Mouse (Mus musculus): ENCODE measurements around the gene Zfp768. TPM values are rescaled to one million over a fixed set of nuclear protein-coding genes. Genes with fewer than 3 reads are reported as not detected.
"Not testable (repeated sequence)": the region's sequence is repeated elsewhere in the genome, so short reads cannot be mapped to it uniquely, and the experiment has no call there.

The Zfp768 gene
- polyA plus RNA-seq, 1 experiment: 17.5 TPM

DNA sequence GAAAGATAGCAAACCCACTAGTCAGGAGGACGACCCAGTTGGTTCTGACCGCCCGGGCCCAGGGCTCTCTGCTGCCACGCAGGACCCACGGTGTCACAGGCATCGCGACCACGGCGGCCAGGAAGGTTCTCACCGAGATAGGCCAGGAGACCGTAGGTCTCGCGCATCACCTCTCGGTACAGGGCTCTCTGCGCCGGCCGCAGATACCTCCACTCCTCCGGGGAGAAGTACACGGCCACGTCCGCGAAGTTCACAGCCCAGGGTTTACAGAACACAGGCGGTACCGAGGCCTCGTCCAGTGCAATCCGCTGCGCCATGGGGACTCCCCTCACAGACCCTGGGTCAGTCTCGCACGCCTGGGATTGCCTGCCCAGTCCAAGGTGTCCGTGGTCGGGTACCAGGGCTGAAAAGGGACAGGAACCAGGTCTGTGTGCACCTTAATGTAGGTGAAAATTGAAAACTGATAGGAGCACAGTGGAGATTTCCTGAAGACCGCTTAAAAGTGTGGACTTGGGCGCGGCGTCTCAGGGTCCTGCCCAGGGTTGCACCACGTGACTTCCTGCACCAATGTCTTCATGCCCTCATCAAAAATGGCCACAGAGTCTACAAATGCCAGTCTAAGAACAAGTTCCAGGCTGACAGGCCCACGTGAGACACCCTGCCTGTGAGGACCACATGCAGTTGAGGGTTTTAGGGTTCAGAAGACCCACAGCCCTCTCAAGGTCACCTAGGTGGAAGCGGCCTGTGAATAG, 41.4 kb upstream of the Zfp768 start, which contains the start of gene 9130019O22Rik:
9130019O22Rik (minus strand) TSS at position 526 of the 752 bp plus-strand sequence.
- Histone ChIP-seq H3K79me3 (ENCODE audit: low read depth) (no peaks in the 10 kb centered on the region), H3K36me3 (ENCODE audit: control insufficient read depth, insufficient read depth) (no peaks in the 10 kb centered on the region), H3ac (ENCODE audit: control insufficient read depth, insufficient read length, low read depth) (no peak within 1 kb of the TSS), H3K4me3 (ENCODE audit: insufficient read depth, poor library complexity, severe bottlenecking) (no peak within 1 kb of the TSS), H3K27me3 (ENCODE audit: control insufficient read depth, insufficient read depth, insufficient read length) (no peaks in the 10 kb centered on the region), H3K79me2 (ENCODE audit: control insufficient read depth, insufficient read depth) (no peaks in the 10 kb centered on the region)
- TF ChIP-seq USF1 (IDR thresholded peaks at IDR 0.05; ENCODE audit: low read depth) (peak; percentile 63), MAX (IDR thresholded peaks at IDR 0.05) (no peak)

DNA sequence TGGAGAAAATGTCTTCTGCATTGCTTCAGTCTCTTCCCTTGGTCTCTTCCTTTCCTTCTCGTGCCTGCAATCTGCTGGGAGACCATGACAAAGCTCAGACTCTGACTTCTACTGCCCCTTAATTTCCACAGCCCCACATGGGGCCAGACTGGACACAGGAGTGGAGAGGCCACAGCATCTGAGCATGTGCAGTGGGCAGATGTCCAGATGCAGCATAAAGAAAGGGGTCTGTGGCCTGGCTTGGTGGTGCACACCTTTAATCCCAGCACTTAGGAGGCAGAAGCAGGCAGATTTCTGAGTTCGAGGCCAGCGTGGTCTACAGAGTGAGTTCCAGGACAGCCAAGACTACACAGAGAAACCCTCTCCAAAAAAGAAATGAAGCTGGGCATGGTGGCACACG, 40.2 kb upstream of the Zfp768 start:
- not testable (repeated sequence) for H3K36me3 ChIP-seq (ENCODE audit: control insufficient read depth, insufficient read depth); H3K79me2 ChIP-seq (ENCODE audit: control insufficient read depth, insufficient read depth); H3ac ChIP-seq (ENCODE audit: control insufficient read depth, insufficient read length, low read depth); H3K4me3 ChIP-seq (ENCODE audit: insufficient read depth, poor library complexity, severe bottlenecking); H3K79me3 ChIP-seq (ENCODE audit: low read depth); H3K27me3 ChIP-seq (ENCODE audit: control insufficient read depth, insufficient read depth, insufficient read length)

DNA sequence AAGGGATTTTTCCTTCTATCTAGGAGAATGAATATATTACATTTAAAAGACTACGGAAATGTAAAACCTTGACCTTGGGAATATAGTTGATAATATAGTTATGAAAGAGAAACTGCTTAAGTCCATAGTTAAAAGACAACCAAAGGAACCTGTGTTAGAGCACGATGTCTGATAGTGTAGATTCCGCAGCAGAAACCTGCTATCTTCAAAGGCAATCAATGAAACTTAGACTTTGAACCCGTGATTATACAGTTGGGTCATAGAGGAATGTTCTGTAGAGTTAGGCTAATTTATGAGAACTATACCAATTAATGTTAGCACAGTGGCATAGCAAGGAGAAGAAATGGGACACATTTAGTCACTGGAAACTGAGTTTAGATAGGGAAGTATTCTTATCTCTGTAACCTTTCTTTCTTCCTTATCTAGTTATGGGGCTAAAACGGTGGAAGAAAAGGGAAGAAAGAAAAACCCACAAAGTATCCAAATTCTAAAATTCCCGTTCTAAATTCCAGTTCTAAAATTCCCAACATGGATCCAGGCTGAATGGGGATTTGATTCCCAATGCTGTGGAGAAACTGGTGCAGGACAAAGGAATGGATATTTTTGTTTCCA, 33.0 kb upstream of the Zfp768 start:
- peaks cover 8% of the 10 kb centered on the region for H3K36me3 ChIP-seq (ENCODE audit: control insufficient read depth, insufficient read depth)
- TF ChIP-seq MYOG (IDR thresholded peaks at IDR 0.05; ENCODE audit: control insufficient read depth, extremely low read depth, insufficient read length): no peak
- TF ChIP-seq MYOD1 (IDR thresholded peaks at IDR 0.05; ENCODE audit: control insufficient read depth, insufficient read length, low read depth): no peak
- no peak for TF ChIP-seq CTCF (IDR thresholded peaks at IDR 0.05; ENCODE audit: control insufficient read depth, insufficient read depth, insufficient read length)
- TF ChIP-seq CEBPB (IDR thresholded peaks at IDR 0.05; ENCODE audit: low read depth): no peak
- TF ChIP-seq USF1 (IDR thresholded peaks at IDR 0.05; ENCODE audit: low read depth): no peak
- TF ChIP-seq FOSL1 (IDR thresholded peaks at IDR 0.05; ENCODE audit: insufficient read depth, low read length, poor library complexity, severe bottlenecking): no peak
- no peak for TF ChIP-seq MAX (IDR thresholded peaks at IDR 0.05)
- no peaks in the 10 kb centered on the region for H3K27me3 ChIP-seq (ENCODE audit: control insufficient read depth, insufficient read depth, insufficient read length)
- H3K79me3 ChIP-seq (ENCODE audit: low read depth): no peaks in the 10 kb centered on the region
- peaks cover 14% of the 10 kb centered on the region for H3K79me2 ChIP-seq (ENCODE audit: control insufficient read depth, insufficient read depth)
- no peak overlapping the region for H3ac ChIP-seq (ENCODE audit: control insufficient read depth, insufficient read length, low read depth)
- H3K4me3 ChIP-seq (ENCODE audit: insufficient read depth, poor library complexity, severe bottlenecking): no peak overlapping the region

DNA sequence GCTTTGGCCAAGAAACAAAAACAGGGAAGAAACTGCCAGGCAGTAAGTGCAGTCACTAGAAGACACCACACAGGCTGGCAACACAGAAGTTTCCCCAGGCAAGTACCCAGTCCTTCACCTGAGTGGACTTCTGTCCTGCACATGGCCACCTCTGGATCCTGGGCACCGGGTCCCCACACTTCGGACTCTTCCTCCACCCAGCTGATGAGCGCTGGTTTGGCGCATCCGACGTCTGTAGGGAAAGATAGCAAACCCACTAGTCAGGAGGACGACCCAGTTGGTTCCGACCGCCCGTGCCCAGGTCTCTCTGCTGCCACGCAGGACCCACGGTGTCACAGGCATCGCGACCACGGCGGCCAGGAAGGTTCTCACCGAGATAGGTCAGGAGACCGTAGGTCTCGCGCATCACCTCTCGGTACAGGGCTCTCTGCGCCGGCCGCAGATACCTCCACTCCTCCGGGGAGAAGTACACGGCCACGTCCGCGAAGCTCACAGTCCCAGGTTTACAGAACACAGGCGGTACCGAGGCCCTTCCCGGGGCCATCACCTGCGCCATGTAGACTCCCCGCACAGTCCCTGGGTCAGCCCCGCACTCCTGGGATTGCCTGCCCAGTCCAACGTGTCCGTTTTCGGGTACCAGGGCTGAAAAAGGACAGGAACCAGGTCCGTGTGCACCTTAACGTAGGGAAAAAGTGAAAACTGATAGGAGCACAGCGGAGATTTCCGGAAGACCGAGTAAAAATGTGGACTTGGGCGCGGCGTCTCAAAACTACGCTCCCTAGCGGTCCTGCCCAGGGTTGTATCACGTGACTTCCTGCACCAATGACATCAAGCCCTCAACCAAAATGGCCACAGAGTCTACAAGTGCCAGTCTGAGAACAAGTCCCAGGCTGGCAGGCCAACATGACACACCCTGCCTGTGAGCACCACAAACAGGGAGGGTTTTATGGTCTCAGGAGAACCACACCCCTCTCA, 30.2 kb upstream of the Zfp768 start, which contains the start of gene Zfp747:
Zfp747 (minus strand) TSS at position 780 of the 975 bp plus-strand sequence.
- H3K27me3 ChIP-seq (ENCODE audit: control insufficient read depth, insufficient read depth, insufficient read length); H3K79me3 ChIP-seq (ENCODE audit: low read depth): not testable (repeated sequence)
- H3K79me2 ChIP-seq (ENCODE audit: control insufficient read depth, insufficient read depth): peaks cover 14% of the 10 kb centered on the region
- H3K36me3 ChIP-seq (ENCODE audit: control insufficient read depth, insufficient read depth): peaks cover 11% of the 10 kb centered on the region
- H3ac ChIP-seq (ENCODE audit: control insufficient read depth, insufficient read length, low read depth): peak within 1 kb of the TSS; percentile 80
- H3K4me3 ChIP-seq (ENCODE audit: insufficient read depth, poor library complexity, severe bottlenecking): peak within 1 kb of the TSS; percentile 49
- TF ChIP-seq USF1 (IDR thresholded peaks at IDR 0.05; ENCODE audit: low read depth): peak; percentile 96
- TF ChIP-seq CTCF (IDR thresholded peaks at IDR 0.05; ENCODE audit: control insufficient read depth, insufficient read depth, insufficient read length): peak; percentile 28
- TF ChIP-seq MAX (IDR thresholded peaks at IDR 0.05): peak; percentile 68

DNA sequence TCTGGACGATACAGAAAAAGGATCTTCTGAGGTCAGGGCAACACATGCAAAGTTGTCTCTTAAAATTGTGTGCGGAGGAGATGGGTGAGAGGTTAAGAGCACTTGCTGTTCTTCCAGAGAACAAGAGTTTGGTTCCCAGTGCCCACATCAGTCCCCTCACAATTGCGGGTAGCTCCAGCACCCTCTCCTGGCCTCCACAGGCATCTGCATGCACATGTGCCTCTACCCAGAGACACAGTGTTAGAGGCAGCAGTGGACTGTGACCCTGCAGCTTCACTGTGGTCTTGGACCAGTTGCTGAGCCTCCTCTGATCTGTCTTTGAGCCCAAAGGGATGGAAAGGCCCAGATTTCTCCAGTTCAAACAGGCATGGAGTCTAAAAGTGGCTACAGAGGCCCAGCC, 26.5 kb upstream of the Zfp768 start:
- peaks cover 11% of the 10 kb centered on the region for H3K36me3 ChIP-seq (ENCODE audit: control insufficient read depth, insufficient read depth)
- H3K27me3 ChIP-seq (ENCODE audit: control insufficient read depth, insufficient read depth, insufficient read length); H3K79me3 ChIP-seq (ENCODE audit: low read depth); H3K4me3 ChIP-seq (ENCODE audit: insufficient read depth, poor library complexity, severe bottlenecking); H3ac ChIP-seq (ENCODE audit: control insufficient read depth, insufficient read length, low read depth): not testable (repeated sequence)
- H3K79me2 ChIP-seq (ENCODE audit: control insufficient read depth, insufficient read depth): peaks cover 14% of the 10 kb centered on the region

DNA sequence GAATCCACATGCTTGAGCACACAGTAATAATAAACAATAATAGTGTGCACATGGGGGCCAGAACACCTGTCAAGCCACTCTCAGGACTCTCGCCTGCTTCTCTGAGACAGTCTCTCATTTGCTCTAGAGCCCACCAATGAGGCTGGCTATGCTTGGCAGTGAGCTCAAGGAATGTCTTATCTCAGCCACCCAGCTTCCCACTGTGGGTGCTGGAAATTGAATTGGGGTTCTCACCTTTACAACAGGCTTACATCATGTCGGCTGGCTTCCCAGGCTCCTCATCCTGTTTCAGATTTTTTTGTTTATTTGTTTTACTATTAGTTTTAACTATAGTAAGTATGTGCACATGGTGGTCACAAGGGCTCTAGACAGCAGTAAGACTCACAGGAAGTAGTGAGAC, 25.8 kb upstream of the Zfp768 start:
- Histone ChIP-seq H3K79me3 (ENCODE audit: low read depth) (no peaks in the 10 kb centered on the region), H3K4me3 (ENCODE audit: insufficient read depth, poor library complexity, severe bottlenecking) (no peak overlapping the region), H3K27me3 (ENCODE audit: control insufficient read depth, insufficient read depth, insufficient read length) (no peaks in the 10 kb centered on the region), H3K36me3 (ENCODE audit: control insufficient read depth, insufficient read depth) (peaks cover 11% of the 10 kb centered on the region), H3ac (ENCODE audit: control insufficient read depth, insufficient read length, low read depth) (no peak overlapping the region), H3K79me2 (ENCODE audit: control insufficient read depth, insufficient read depth) (peaks cover 14% of the 10 kb centered on the region)
- TF ChIP-seq FOSL1 (IDR thresholded peaks at IDR 0.05; ENCODE audit: insufficient read depth, low read length, poor library complexity, severe bottlenecking): no peak
- no peak for TF ChIP-seq MYOD1 (IDR thresholded peaks at IDR 0.05; ENCODE audit: control insufficient read depth, insufficient read length, low read depth)
- no peak for TF ChIP-seq MYOG (IDR thresholded peaks at IDR 0.05; ENCODE audit: control insufficient read depth, extremely low read depth, insufficient read length)
- no peak for TF ChIP-seq CTCF (IDR thresholded peaks at IDR 0.05; ENCODE audit: control insufficient read depth, insufficient read depth, insufficient read length)
- no peak for TF ChIP-seq MAX (IDR thresholded peaks at IDR 0.05)
- TF ChIP-seq USF1 (IDR thresholded peaks at IDR 0.05; ENCODE audit: low read depth): no peak
- no peak for TF ChIP-seq CEBPB (IDR thresholded peaks at IDR 0.05; ENCODE audit: low read depth)

All from C2C12 (cell line).